30 mouse cellular contexts compared by ENCODE assay signal in genomic region chr14:106052585-106053551, GRCm38 (mm10). TPM values are rescaled to one million over a fixed set of nuclear protein-coding genes. Genes with fewer than 3 reads are reported as not detected.
DNase-seq lines count a peak whose midpoint lies in the region; ATAC-seq and TF ChIP-seq lines count a peak whose summit lies in the region.
"Had no signal": no experiment of that assay in that cellular context is flagged by ENCODE, and none has a peak within 500 bp of the region (broad histone marks: within the 10 kb centered on the region; RNA-seq: fewer than 3 reads in every experiment).

No protein-coding gene starts in this region.

- no peak for DNase-seq in gastrocnemius, adult 2 months
- no peak for DNase-seq in gastrocnemius, postnatal 10 days
- no peak for DNase-seq in lung, postnatal 4 days
- DNase-seq in NIH3T3 (ENCODE audit: low read depth): peak; percentile 54
- DNase-seq in hindbrain, embryonic 10.5 days (ENCODE audit: low spot score): no peak
- no peak for DNase-seq in urinary bladder, postnatal 25 days (ENCODE audit: low spot score)
- DNase-seq: cerebellum, adult 18-20 months; cerebellum, postnatal 25 days; gastrocnemius, postnatal 14 days; heart, postnatal 14 days; kidney, postnatal 25 days; layer of hippocampus, adult 9-11 months; lung, embryonic 14.5 days; right cerebral cortex, adult 18-20 months; thymus, postnatal 36 days had no signal

- no peak overlapping the region for H3K9ac ChIP-seq in lung, embryonic 16.5 days (ENCODE audit: low read length)
- H3K9ac ChIP-seq: embryonic facial prominence, embryonic 15.5 days; forebrain, embryonic 12.5 days; limb, embryonic 12.5 days; liver, embryonic 12.5 days; lung, embryonic 14.5 days; midbrain, embryonic 13.5 days; neural tube, embryonic 13.5 days had no signal

- intact Hi-C loops in gastrocnemius, adult 2 months (cut with DNase I): no loop called here

- TF ChIP-seq POLR2A in myocyte (IDR thresholded peaks at IDR 0.05; ENCODE audit: insufficient read length, low read depth): no peak

- H3K4me1 ChIP-seq in lung, embryonic 16.5 days (replicated peaks; ENCODE audit: control insufficient read depth, insufficient read depth, low read length): no peaks in the 10 kb centered on the region
- no peaks in the 10 kb centered on the region for H3K4me1 ChIP-seq in hindbrain, embryonic 10.5 days (replicated peaks)
- H3K4me1 ChIP-seq: embryonic facial prominence, embryonic 15.5 days; forebrain, embryonic 12.5 days; limb, embryonic 12.5 days; liver, embryonic 12.5 days; midbrain, embryonic 13.5 days; neural tube, embryonic 13.5 days had no signal

- H3K27ac ChIP-seq in gastrocnemius, adult 2 months: peak overlapping the region; percentile 49
- H3K27ac ChIP-seq in lung, embryonic 16.5 days (ENCODE audit: low read length): no peak overlapping the region
- H3K27ac ChIP-seq in hindbrain, embryonic 10.5 days: no peak overlapping the region
- H3K27ac ChIP-seq: embryonic facial prominence, embryonic 15.5 days; forebrain, embryonic 12.5 days; limb, embryonic 12.5 days; liver, embryonic 12.5 days; midbrain, embryonic 13.5 days; neural tube, embryonic 13.5 days had no signal

- H3K4me3 ChIP-seq in gastrocnemius, adult 2 months: no peak overlapping the region
- H3K4me3 ChIP-seq in lung, embryonic 16.5 days (ENCODE audit: low read length): no peak overlapping the region
- no peak overlapping the region for H3K4me3 ChIP-seq in myocyte
- no peak overlapping the region for H3K4me3 ChIP-seq in hindbrain, embryonic 10.5 days
- H3K4me3 ChIP-seq: embryonic facial prominence, embryonic 15.5 days; forebrain, embryonic 12.5 days; limb, embryonic 12.5 days; liver, embryonic 12.5 days; midbrain, embryonic 13.5 days; neural tube, embryonic 13.5 days had no signal

- H3K79me2 ChIP-seq in myocyte (ENCODE audit: control insufficient read depth, insufficient read depth): no peaks in the 10 kb centered on the region

- H3K36me3 ChIP-seq in lung, embryonic 16.5 days (ENCODE audit: control insufficient read depth, insufficient read depth, low read length): no peaks in the 10 kb centered on the region
- H3K36me3 ChIP-seq in myocyte (ENCODE audit: control insufficient read depth, insufficient read depth): no peaks in the 10 kb centered on the region
- no peaks in the 10 kb centered on the region for H3K36me3 ChIP-seq in hindbrain, embryonic 10.5 days
- H3K36me3 ChIP-seq: embryonic facial prominence, embryonic 15.5 days; forebrain, embryonic 12.5 days; limb, embryonic 12.5 days; liver, embryonic 12.5 days; midbrain, embryonic 13.5 days; neural tube, embryonic 13.5 days had no signal

- H3K4me2 ChIP-seq in lung, embryonic 16.5 days (ENCODE audit: low read depth, low read length): no peak overlapping the region
- peak overlapping the region; percentile 56 for H3K4me2 ChIP-seq in myocyte (ENCODE audit: low read depth)
- H3K4me2 ChIP-seq: embryonic facial prominence, embryonic 15.5 days; forebrain, embryonic 12.5 days; limb, embryonic 12.5 days; liver, embryonic 12.5 days; lung, embryonic 14.5 days; midbrain, embryonic 13.5 days; neural tube, embryonic 13.5 days had no signal

- peak; percentile 43 for ATAC-seq in lung, embryonic 16.5 days (ENCODE audit: low read depth)
- ATAC-seq: activated CD4-positive, CD25-positive, alpha-beta regulatory T cell, adult 4 months; hindbrain, embryonic 16.5 days; intestine, embryonic 16.5 days; liver, embryonic 12.5 days; midbrain, embryonic 13.5 days had no signal

- WGBS in lung, embryonic 16.5 days: 39% methylated on average over 6 of the region's 6 CpGs
- 65% methylated on average over 6 of the region's 6 CpGs for WGBS in hindbrain, embryonic 10.5 days

- H3K27me3 ChIP-seq in lung, embryonic 16.5 days (ENCODE audit: control insufficient read depth, insufficient read depth, low read depth, low read length): no peaks in the 10 kb centered on the region
- H3K27me3 ChIP-seq in myocyte (ENCODE audit: control insufficient read depth, insufficient read depth, insufficient read length): no peaks in the 10 kb centered on the region
- H3K27me3 ChIP-seq in hindbrain, embryonic 10.5 days (ENCODE audit: insufficient read depth, poor library complexity, severe bottlenecking): no peaks in the 10 kb centered on the region
- H3K27me3 ChIP-seq: CH12.LX; embryonic facial prominence, embryonic 15.5 days; forebrain, embryonic 12.5 days; limb, embryonic 12.5 days; liver, embryonic 12.5 days; midbrain, embryonic 13.5 days; neural tube, embryonic 13.5 days had no signal

- H3K9me3 ChIP-seq in lung, embryonic 16.5 days (ENCODE audit: control insufficient read depth, low read length): no peaks in the 10 kb centered on the region
- no peaks in the 10 kb centered on the region for H3K9me3 ChIP-seq in hindbrain, embryonic 10.5 days
- H3K9me3 ChIP-seq: embryonic facial prominence, embryonic 15.5 days; forebrain, embryonic 12.5 days; limb, embryonic 12.5 days; liver, embryonic 12.5 days; midbrain, embryonic 13.5 days; neural tube, embryonic 13.5 days had no signal

- H3ac ChIP-seq in myocyte (ENCODE audit: control insufficient read depth, insufficient read length): no peak overlapping the region

- TF ChIP-seq CTCF in gastrocnemius, adult 2 months (IDR thresholded peaks at IDR 0.05): no peak

TF ChIP-seq in myocyte, 11 proteins besides CTCF, POLR2A, EP300 and RAD21:
- TF ChIP-seq POLR2AphosphoS2 (IDR thresholded peaks at IDR 0.05; ENCODE audit: insufficient read length, low read depth) (no peak), USF1 (IDR thresholded peaks at IDR 0.05; ENCODE audit: low read depth) (no peak), MYOG (IDR thresholded peaks at IDR 0.05; ENCODE audit: control insufficient read depth in 1 of 3, insufficient read depth in 1 of 3, insufficient read length in 2 of 3, low read depth in 2 of 3) (no peak), MAX (IDR thresholded peaks at IDR 0.05; ENCODE audit: low read depth) (no peak), CEBPB (IDR thresholded peaks at IDR 0.05; ENCODE audit: insufficient read depth, poor library complexity, severe bottlenecking) (peak; percentile 83), SRF (IDR thresholded peaks at IDR 0.05; ENCODE audit: control insufficient read depth, insufficient read length, low read depth) (no peak), MYOD1 (IDR thresholded peaks at IDR 0.05; ENCODE audit: control insufficient read depth in 1 of 3, insufficient read length in 2 of 3, low read depth in 2 of 3) (no peak)
TF ChIP-seq in myocyte: peak in this region for 1.

RNA-seq across cellular contexts. Expression of gene Trim52, which starts 53.1 kb away (rescaled TPM):
- not detected for total RNA-seq in gastrocnemius, adult 2 months (2021)
- not detected for total RNA-seq in gastrocnemius, postnatal 10 days (2021)
- not detected in 2 replicates for polyA plus RNA-seq in lung, embryonic 16.5 days (2015; fragmentation: Nextera tagmentation; extraction: Ambion mirVana)
- not detected for polyA plus RNA-seq in myocyte (2012; fragmentation: generic; extraction: Trizol)
- polyA plus RNA-seq in hindbrain, embryonic 10.5 days (2016; fragmentation: Nextera tagmentation; extraction: Ambion mirVana): not detected in 2 replicates
- total RNA-seq: adrenal gland, postnatal 36 days; CH12.LX; gastrocnemius, postnatal 14 days; heart, postnatal 14 days; megakaryocyte, adult 5-6 weeks had no signal
- polyA plus RNA-seq: embryonic facial prominence, embryonic 15.5 days; forebrain, embryonic 12.5 days; hindbrain, embryonic 16.5 days; intestine, embryonic 16.5 days; limb, embryonic 12.5 days; liver, embryonic 12.5 days; lung, embryonic 14.5 days; midbrain, embryonic 13.5 days; neural tube, embryonic 13.5 days; small intestine, adult 2 months had no signal
